Mouse (Mus musculus): ENCODE data around the gene Cyp26c1. TPM values are rescaled to one million over a fixed set of nuclear protein-coding genes. Genes with fewer than 3 reads are reported as not detected.

The Cyp26c1 gene
- polyA plus RNA-seq, 1 experiment from 2014 or later = 0.10 TPM

DNA sequence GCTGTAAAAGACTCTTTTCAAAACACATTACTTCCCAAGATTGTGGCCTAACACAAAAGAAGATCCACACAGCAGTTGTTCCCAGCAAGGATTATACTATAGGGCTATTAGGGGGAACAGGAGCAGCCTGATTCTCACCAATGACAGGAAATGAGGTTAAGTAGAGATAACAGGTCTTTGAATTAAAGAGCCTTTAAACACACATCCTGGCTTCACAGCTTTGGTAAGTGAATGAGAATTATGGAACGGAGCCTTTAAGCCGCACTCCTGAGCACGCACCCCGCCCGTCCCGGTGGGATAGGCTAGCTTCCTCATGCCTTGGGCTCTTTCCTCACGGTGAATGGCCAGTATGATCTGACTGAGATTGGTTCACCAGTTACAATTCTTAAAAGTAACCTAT lies 54.7 kb downstream of the Cyp26c1 start:
- Histone ChIP-seq H3K27ac (ENCODE audit: low read depth, low read length) (no peak overlapping the region), H3K9ac (ENCODE audit: low read depth, low read length) (no peak overlapping the region), H3K4me2 (no peak overlapping the region), H3K9me3 (ENCODE audit: control insufficient read depth, low read length) (no peaks in the 10 kb centered on the region), H3K4me1 (replicated peaks; ENCODE audit: control insufficient read depth, insufficient read depth, low read length) (no peaks in the 10 kb centered on the region; the same call in 1 of the 2 replicates), H3K36me3 (ENCODE audit: control insufficient read depth, insufficient read depth, low read length) (no peaks in the 10 kb centered on the region), H3K4me3 (ENCODE audit: low read depth, low read length) (no peak overlapping the region), H3K27me3 (replicated peaks; ENCODE audit: control insufficient read depth, insufficient read depth, low read length) (no peaks in the 10 kb centered on the region)
- ATAC-seq (replicated peaks; ENCODE audit: low FRiP score) = no peak
- WGBS = 45% methylated on average over 7 of the region's 7 CpGs
- DNase-seq (ENCODE audit: low spot score) = no peak

Other genes starting within 250 kb of the Cyp26c1 start
- 53.3 and 62.0 TPM in 2 replicates for gene Exoc6, start 135.2 kb upstream of the Cyp26c1 start, polyA plus RNA-seq (2014; fragmentation: Nextera tagmentation; extraction: Ambion mirVana)
- 0.58 and 0.63 TPM in 2 replicates for gene Cyp26a1, start 12.2 kb downstream of the Cyp26c1 start, polyA plus RNA-seq (2014; fragmentation: Nextera tagmentation; extraction: Ambion mirVana)